Comparison of ENCODE assay signal across 16 mouse cellular contexts in the genomic region with DNA sequence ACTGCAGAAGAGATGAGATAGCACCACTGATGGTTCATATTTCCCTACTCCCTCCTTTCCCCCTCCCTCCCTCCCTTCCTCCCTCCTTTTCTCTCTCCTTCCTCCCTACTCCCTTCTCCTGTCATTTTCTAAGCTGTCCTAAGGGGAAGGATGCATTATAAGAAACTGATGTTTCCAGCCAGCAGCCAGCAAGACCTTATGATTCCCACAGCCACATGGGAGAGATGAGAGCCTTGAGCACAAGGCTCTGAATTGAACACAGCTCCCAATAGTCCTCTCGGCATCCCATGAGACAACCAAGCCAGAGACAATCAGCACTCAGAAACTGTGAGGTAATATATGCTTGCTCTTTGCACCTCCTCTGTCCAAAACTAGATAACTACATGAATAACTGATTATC.
A peak's percentile ranks its signal among the peaks of the same experiment; 100 is the strongest.
DNase-seq lines count a peak whose midpoint lies in the region; TF ChIP-seq lines count a peak whose summit lies in the region.
"Had no signal": no experiment of that assay in that cellular context is flagged by ENCODE, and none has a peak within 500 bp of the region (broad histone marks: within the 10 kb centered on the region; RNA-seq: fewer than 3 reads in every experiment).

No protein-coding gene starts in this region.

- no peak overlapping the region for H3K9ac ChIP-seq in heart, adult 2 months (ENCODE audit: low read depth, low read length)

- no peaks in the 10 kb centered on the region; the same call in 1 of the 2 replicates for H3K4me1 ChIP-seq in heart, adult 2 months (ENCODE audit: control insufficient read depth, insufficient read depth, low read length)

- TF ChIP-seq POLR2A in heart, adult 2 months (IDR thresholded peaks at IDR 0.05; ENCODE audit: insufficient read depth, low read depth, low read length) = no peak

- TF ChIP-seq CTCF in heart, adult 2 months (IDR thresholded peaks at IDR 0.05) = no peak

- intact Hi-C loops in heart, adult 2 months (cut with DNase I) = no loop called here

- TF ChIP-seq EP300 in heart, adult 2 months (IDR thresholded peaks at IDR 0.05; ENCODE audit: insufficient read depth, low read depth, low read length) = no peak

- H3K27me3 ChIP-seq in heart, adult 2 months (ENCODE audit: control insufficient read depth, insufficient read depth, low read length) = no peaks in the 10 kb centered on the region
- H3K27me3 ChIP-seq: CH12.LX, Patski had no signal

- no peak overlapping the region for H3K4me3 ChIP-seq in heart, adult 2 months

- DNase-seq in heart, adult 11 months = peak; percentile 93
- no peak for DNase-seq in heart, adult 2 months
- DNase-seq: adrenal gland, adult 2 months; adrenal gland, adult 8-10 months; adrenal gland, postnatal 10 days; adrenal gland, postnatal 14 days; adrenal gland, postnatal 25 days; adrenal gland, postnatal 36 days; B cell, adult 2 months; cerebellum, adult 11 months; cerebellum, adult 11-12 months; cerebellum, adult 18-20 months; cerebellum, adult 2 months had no signal

- H3K27ac ChIP-seq in heart, adult 2 months = no peak overlapping the region

- WGBS in heart, adult 2 months = 77% methylated on average over 1 of the region's 1 CpGs

- H3K36me3 ChIP-seq in heart, adult 2 months (ENCODE audit: control insufficient read depth, insufficient read depth, low read length) = no peaks in the 10 kb centered on the region
- H3K36me3 ChIP-seq: G1E had no signal

- no peaks in the 10 kb centered on the region for H3K79me2 ChIP-seq in heart, adult 2 months (replicated peaks; ENCODE audit: control insufficient read depth, insufficient read depth, low read length)
